Mouse (Mus musculus): ENCODE measurements around the gene E4f1. TPM values are rescaled to one million over a fixed set of nuclear protein-coding genes. Genes with fewer than 3 reads are reported as not detected.
"Not testable (repeated sequence)": the region's sequence is repeated elsewhere in the genome, so short reads cannot be mapped to it uniquely, and the experiment has no call there.

Gene E4f1
- total and polyA plus RNA-seq, 3 experiments = 17.0 to 59.5 (median 21.8) TPM

DNA sequence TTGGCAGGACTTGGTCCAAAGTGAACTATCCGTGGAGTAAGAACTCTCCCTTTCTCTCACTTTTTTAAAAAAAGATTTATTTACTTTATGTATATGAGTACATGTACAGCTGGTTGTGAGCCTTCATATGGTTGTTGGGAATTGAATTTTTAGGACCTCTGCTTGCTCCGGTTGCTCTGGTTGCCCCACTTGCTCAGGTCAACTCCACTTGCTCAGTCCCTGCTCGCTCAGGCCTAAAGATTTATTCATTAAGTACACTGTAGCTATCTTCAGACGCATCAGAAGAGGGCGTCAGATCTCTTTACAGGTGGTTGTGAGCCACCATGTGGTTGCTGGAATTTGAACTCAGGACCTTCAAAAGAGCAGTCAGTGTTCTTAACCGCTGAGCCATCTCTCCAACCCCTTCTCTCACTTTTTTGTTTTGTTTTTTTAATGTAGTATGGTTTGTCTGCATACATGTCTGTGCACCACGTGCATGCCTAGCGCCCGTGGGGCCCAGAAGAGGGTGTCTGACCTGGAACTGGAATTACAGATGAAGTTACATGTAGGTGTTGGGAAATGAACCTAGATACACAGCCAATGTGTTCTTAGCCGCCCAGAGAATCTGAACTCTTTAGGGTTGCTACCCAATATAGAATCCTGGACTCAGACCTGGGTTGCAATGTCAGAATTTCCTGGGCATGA lies 14.4 kb downstream of the E4f1 start:
- DNase-seq = not testable (repeated sequence)

DNA sequence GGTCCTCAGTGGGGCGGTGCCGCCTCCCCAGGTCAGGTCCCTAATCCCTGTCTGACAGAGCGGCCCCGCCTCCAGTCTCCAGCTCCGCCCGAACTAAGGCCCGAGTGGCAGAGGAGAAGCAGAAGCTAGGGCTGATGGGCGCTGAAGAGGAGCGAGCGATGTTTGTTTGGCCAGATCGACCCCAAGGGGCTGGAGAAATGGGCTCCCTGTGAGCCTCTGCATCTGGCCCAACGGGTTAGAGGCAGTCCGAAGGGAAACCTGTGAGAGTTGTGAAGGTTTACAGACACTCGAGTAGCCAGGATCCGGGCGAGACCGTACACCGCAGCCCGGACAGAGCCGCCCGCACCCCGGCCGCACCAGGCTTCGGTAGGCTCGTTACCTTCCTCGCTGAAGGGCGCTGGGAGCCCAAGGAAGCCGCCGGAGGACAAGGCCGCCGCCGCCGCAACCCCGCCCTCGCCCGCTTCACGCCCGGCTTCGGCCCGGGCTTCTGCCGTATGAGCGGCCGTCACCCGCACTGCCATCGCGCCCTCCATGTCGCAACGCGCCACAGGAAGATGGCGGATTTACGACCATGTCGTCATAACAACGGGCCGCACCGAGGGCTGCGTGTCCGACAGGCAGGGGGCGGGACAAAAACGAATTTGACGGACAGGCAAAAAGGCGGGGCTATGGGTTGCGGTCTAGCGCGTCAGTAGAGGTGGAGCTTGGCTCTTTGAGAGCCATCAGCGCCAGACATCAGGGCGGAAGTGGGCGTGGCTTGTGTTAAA lies 15.2 kb downstream of the E4f1 start:
- DNase-seq = peak; percentile 100

DNA sequence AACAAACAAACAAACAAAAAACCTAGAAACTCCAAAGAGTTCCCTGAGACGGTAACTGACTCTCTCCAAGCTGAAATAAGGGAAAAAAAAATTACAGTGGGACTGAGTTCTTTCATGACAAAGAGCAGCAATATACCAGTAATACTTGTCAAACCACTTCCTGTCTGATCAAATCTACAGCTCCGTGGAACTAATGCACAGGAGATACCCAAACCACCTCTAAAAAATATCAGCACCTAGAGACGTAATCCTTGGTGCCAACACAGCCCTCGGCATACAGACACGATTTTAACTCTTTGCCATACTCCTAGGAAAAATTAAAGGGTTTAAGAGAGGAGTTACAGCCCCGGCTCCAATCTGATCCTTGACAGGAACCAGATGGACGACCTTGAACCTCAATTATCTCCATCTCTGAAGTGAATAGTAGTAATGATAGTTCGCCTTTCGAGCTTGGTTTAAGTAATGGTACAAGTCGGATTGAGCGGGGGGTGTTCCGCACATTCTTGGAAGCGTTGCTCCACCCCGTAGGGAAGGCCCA lies 15.8 kb downstream of the E4f1 start:
- no peak for DNase-seq

DNA sequence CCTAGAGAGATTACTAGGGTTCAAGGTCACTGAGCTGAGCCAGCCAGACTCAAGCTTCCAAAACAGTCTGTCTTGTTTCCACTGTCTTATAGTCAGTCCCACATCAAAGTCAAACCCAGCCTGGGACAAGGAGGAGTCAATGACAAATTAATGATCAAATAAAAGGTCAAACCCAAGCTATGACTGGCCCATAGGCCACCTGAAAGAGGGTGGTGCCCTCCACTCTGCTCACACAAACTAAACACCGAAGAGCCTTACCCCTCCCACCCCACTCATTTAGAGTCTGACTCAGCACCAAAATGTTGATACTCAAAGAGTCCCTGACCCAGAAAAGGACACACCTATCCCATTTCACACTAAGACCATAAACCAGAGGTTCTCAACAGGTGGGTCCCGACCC lies 16.7 kb downstream of the E4f1 start:
- DNase-seq = peak; percentile 57

DNA sequence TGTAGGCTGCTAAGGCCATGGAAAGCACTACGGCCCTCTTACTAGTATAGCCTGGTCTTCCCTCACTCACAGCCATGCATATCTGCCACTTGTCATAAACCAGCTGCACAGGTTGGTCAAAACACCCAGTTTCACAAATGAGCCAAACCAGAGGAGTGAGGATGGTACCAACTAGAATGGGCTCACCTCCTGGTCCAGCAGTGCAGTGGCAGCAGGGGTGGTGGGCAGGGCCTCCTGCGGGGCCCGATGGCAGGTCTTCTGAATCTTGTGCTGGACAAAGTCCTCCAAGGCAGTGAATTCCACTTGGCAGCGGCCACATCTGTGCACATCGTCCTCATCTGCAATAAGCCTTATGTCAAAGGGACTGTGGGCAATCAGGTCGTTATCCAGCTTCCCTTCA lies 18.9 kb downstream of the E4f1 start:
- no peak for DNase-seq

DNA sequence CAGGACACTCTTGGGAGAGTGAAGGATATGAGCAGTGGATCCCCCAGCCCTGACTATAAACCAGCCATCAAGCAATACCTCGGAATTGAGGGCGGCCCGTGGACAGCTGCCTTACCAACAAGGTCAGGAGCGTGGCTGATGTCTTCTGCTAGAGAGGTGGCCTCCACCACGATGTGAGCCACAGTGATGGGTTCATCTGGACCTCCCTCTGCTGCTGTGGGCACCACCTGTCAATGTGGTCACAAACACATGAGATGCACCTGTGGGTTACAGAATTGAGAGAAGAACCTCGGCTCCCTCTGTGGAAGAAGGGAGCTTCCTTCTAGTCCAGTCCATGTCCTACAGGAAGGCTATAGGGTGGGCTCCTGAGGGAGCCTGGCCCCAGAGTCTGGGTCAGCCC lies 20.6 kb downstream of the E4f1 start:
- no peak for DNase-seq

DNA sequence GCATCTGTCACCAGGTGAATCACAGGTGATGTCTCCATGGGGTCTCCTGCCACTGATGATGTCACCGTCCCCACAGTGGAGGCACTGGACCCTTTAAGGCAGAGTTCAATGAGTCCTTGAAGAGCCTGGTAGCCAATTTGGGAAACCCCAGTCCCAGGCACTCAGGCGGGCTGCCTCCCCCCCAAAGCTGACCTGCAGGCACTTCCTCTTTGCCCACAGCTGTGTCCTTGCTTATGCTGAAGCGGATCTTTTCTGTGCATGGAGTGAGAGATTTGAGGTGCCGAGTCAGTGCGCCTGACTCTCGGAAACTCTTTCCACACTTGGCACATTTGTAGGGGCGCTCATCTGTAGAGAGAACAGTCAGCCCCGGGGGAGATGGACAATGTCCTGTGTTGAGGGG lies 23.5 kb downstream of the E4f1 start:
- DNase-seq = no peak

DNA sequence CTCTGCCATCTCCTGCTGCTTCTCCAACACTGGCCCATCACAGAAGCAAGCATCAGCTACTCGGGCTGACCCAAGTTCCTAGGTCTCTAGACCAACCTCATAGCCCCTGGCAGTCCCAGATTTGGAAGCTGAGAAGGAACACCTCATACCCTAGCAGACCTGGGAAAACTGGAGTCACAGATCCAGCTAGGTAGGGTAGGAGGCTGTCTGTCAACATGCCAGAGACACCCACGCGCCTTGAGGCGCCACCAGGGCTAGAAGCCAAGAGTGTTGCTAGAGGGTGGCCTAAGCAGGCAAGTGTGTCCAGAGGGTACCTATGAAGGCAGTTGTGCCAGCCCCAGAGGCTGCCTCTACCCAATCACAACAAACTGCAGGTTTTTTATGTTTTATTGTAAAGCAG lies 26.7 kb downstream of the E4f1 start:
- DNase-seq = no peak

DNA sequence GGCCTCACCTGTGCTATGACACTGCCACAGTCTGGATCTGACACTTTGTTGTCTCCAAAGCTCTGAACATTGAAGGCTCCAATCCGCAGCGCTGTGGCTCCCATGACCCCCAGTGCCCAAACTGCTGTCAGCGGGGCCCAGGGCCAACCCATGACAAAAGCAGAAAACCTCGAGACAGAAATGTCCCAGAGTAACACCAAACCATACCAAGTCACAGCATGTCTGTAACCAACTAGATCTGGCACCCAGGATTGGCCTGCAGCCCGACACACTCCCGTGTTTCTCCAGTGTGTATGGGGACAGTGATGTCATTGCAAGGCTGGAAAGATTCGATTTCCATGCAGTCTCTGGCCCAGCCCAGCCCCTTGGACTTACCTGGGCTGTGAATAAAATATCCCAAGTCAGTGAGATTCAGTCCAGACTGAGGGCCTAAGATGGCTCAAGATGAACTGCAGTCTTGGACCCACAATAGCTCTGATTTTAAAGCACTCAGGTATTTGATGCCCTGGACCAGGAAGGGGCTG lies 27.4 kb downstream of the E4f1 start, which contains the start of gene Dnase1l2:
Gene Dnase1l2, minus strand, starts transcription at position 474 of the 524 bp plus-strand sequence.
- no peak for DNase-seq

DNA sequence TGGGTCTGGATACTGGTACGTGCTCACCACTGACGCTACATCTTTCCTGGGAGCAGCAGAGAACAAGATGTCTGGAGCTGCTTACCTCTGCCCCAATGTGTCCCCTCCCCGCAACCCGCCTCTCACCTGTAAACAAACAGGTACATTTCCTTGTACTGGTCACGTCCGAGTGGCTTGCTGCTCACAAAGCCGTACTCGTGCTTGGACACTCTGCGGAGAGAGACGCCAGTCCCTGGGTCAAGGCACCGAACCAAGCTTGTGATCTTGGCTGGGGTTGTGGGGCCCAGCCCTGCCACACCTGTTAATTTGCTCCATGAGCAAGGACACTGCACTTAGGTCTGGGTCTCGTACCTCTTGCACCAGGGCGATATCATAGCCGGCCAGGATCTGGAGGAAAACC lies 28.0 kb downstream of the E4f1 start:
- DNase-seq = no peak

DNA sequence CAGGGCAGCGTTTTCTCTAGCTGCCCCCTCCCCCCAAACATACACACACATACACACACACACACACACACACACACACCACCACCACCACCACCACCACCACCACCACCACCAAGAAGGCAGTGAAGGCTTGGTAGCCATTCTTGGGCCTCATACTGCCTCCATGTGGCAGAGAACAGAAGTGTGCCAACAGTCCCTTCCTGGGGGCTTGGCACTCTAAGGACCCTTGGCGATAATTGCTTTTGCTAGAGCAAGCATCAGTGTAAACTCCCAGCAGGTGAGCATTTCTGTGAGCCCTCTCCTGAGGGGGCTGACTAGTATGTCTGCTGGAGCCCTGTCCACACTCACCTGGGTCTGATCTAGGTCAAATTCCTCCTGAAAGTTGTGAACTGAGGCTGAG lies 29.0 kb downstream of the E4f1 start:
- no peak for DNase-seq

DNA sequence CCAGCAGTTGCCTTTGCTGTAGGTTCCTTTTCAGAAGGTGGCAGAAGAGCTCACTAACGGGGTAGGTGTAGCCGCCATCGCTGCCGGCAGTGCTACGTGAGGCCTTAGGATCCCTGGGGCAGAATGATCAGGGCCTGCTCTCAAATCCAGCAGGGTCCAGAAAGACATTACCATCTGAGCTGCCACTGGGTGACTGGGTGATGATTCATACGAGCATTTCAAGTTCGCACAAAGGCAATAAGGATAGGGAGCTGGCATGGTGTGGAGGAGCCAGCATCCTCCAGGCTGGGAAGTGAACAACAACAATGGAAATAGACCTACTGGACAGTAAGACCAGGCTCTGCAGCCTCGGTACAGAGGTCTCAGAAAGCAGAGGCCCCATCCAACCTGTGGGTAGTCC lies 29.7 kb downstream of the E4f1 start:
- DNase-seq = peak; percentile 52

DNA sequence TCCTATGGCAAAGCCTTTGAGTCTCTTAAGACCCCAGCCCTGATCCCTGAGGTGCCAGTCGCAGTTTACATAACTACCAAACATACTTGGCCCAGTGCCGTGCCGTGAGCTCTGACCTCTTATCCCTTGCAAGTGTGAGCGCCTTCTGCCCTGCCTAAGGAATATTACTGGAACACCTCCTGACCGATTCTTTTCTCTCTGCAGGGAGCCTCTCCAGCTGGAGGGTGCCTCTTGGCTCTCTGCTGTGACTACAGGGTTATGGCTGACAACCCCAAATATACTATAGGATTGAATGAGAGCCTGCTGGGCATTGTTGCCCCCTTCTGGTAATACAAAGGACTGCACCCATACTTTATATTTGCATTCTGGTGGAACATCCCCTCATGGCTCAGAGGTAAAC lies 33.1 kb downstream of the E4f1 start:
- peak; percentile 37 for DNase-seq

DNA sequence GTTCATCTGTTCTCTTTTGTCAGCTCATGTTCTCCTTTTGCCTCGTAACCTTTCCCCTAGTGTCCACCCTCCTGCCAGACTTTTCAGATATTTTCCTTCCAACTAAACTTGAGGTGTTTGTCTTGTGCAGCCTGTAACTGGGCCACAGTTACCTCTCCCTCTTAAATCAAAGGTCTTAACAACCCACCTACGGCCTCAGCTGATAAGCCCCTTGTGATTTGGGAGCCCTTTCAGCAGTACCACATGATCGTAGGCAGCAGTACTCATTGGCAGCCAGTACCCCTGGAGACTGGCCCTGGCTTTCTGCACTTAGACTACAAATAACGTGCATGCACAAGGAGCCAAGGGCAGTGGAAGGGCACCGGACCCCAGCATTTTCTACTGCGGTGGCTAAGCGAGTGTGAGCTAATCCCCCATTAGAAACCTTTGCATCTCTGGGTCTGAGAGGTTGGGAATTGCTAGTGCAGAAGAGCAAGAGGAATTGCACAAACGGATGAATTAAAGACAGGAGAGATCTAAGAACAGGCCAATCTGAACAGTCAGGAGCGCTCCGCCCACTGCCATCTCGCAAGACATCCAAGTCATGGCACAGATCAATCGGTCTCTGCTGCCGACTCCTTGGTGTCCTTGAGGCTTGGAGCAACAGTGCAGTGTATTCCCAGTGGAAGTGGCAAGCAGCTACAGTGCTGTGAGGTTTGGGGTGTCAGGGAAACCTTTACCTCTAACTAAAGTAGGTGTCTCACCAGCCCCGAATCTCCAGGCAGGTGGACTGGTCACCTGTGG lies 40.7 kb downstream of the E4f1 start:
- peak; percentile 58 for DNase-seq

DNA sequence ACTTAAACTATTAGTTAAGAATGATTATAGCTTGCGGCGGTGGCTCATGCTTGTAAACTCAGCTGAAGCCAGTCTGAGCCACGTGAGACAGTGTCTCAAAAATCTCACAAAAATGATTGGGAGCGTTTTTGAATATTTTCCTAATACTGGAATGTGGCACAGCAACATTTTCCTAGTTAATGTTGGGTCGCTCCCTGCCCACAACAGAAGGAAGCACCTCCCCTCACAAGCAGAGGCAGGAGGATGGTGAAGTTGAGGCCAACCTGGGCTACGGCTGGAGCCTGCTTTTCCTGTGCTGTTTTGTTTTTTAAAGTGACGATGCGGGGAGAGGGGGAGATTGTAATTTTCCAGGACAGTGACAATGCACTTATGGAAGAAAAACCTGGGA lies 42.9 kb downstream of the E4f1 start:
- peak; percentile 53 for DNase-seq

DNA sequence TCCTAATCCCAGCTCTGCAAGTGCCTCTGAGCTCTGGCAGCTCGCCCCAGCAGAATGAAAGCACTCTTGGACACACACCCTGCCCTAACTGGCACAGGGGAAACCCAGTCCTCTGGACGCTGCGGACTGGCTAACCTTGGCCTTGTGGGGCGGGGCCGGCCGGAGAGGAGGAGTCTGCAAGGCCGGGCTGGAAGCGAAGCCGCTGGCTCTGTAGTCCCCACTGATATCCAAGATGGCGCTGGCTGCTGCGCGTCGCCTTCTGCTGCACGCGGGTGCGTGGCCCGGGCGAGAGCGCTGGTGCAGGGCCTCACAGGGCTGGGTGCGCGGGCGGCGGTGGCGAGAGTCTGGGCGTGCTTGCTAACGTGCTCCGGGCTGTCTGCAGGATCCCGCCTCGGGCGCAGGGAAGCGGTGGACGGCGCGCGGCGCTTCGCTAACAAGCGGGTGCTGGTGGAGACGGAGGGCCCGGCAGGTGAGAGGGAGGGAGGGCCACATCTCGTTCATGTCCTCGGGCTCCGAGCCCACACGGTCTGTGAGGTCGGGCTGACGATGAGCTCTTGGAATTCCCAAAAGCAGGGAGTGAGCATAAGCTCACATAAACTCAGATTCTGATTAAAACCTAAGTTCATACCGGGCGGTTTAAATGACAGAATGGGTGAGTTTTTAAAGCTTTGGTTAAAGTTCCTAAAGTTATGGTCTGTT lies 43.5 kb downstream of the E4f1 start, which contains the start of gene Eci1:
Gene Eci1, plus strand, starts transcription at position 171 of the 699 bp plus-strand sequence.
- peak; percentile 99 for DNase-seq

DNA sequence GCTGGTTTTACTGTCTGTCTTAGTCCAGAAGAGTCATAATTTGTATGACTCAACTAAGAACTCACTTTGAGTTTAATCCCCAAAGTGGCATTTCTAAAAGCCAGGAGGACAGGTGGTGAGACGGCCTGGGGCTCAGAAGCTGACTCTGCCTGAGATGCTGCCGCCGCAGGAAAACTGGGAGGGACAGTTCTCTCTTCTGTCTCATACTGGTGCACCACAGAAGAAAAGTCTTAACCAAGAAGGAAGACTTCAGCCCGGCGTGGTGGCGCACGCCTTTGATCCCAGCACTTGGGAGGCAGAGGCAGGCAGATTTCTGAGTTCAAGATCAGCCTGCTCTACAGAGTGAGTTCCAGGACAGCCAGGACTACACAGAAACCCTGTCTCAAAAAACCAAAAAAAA lies 44.2 kb downstream of the E4f1 start:
- no peak for DNase-seq

DNA sequence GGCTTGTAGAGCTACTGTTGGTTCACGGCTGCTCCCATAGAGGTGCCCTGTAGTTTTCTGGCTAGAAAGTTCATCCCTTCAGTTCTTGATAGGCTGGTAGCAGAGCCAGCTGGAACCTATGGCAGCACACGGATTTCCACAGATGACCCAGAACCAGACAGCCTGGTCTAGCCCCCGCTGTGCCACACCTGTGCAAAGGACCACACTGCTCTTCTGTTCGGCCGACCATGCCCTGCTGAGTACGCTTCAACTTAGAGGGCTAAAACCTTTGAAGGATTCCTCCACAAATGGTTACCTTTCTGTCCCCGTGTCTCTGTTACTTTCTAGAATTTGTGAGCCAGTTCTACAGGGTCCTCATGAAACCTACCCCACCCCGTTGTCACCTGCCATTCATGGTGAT lies 44.8 kb downstream of the E4f1 start:
- DNase-seq = not testable (repeated sequence)

DNA sequence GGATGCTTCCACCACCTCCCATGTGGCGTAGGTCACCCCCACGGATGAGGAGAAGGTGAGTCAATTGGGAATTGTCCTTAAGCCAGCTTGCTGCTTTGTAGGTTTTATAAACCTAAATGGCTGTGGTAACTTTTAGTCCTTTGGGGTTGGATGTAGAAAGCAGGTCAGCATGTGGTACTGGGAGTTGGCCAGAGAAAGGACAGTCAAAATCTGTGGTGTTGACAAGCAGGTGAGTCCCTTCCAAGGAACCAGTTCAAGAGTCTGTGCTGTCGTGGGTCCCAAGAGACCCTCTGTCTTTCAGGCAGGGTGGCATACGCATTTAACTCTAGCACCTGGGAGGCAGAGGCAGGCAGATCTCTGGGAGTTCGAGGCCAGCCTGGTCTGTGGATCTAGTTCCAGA lies 45.6 kb downstream of the E4f1 start:
- DNase-seq = no peak

DNA sequence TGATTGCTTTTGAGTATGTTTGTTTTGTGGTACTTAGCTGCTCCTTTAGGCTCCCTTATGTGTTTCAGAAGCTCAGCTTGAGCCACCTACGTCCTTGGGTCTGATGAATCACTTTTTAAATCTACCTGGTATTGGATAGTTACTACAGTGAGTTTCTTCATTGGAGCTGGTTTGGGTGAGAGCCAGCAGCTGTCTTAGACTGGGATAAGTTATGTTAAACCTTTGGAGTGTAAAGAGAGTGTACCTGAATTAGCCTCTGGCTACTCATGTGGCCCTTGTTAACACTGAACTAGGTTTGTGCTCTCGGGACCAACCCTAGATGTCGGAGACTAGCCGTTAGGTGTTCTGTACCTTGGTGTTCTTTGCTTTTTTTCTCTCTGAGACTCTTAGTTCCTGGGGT lies 47.0 kb downstream of the E4f1 start:
- DNase-seq = no peak

DNA sequence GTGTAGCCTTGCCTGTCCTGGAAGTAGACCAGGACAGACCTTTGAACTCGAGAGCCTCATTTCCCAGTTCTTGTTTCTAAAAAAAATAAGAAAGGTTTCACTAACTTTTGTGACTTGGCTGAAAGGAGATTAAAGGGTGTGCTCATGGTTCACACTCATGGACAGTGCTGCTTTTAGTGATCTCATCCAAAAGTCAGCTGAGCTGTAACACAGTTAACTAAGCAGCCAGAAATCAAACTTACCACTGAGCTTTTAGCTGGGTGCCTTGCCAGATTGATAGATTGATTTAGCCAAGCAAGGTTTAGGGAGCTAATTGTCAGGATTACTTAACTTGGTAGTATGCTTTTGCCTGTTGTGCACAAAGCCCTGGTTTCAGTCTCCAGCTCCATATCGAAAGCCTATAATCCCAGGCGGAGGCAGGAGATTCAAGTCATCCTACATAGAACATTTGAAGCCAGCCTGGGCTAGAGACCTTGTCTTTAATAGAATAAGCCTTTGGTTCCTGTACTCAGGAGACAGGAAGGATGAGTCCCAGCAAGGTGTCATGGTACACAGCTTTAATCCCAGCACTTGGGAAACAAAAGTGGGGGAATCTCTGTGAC lies 54.0 kb downstream of the E4f1 start:
- DNase-seq = no peak

All from adrenal gland, adult 2 months (tissue).